Mouse (Mus musculus) small intestine, adult 2 months (tissue): ENCODE data around the gene Opn1mw. TPM values are rescaled to one million over a fixed set of nuclear protein-coding genes. Genes with fewer than 3 reads are reported as not detected.
"Not testable (repeated sequence)": the region's sequence is repeated elsewhere in the genome, so short reads cannot be mapped to it uniquely, and the experiment has no call there.

ENCODE experiments used
- H3K27ac ChIP-seq: fragments of 200-500 bp; 2 replicates; pipeline ENCODE4 v1.5.1; 2012; ENCODE audit warnings: low read depth, low read length, control low read depth, inconsistent platforms; ENCODE audit not compliant: insufficient read depth
- H3K27me3 ChIP-seq: fragments of 200-500 bp; 2 replicates; pipeline ENCODE4 v1.6.1; 2012; ENCODE audit warnings: mild to moderate bottlenecking, moderate library complexity, low read length, inconsistent platforms; ENCODE audit not compliant: control insufficient read depth, insufficient read depth
- H3K36me3 ChIP-seq: fragments of 200-500 bp; 2 replicates; pipeline ENCODE4 v1.6.1; 2012; ENCODE audit warnings: mild to moderate bottlenecking, low read length, control low read depth, inconsistent platforms; ENCODE audit not compliant: control insufficient read depth, insufficient read depth
- H3K4me1 ChIP-seq: fragments of 200-500 bp; 2 replicates; pipeline ENCODE4 v1.6.1; 2012; ENCODE audit warnings: low read length, inconsistent platforms, mixed read lengths; ENCODE audit not compliant: control insufficient read depth, insufficient read depth, insufficient read length
- H3K4me3 ChIP-seq: fragments of 200-500 bp; 2 replicates; pipeline ENCODE4 v1.5.1; 2012; ENCODE audit warnings: low read depth, mild to moderate bottlenecking, control low read depth, inconsistent platforms, low read length, moderate library complexity
- CTCF ChIP-seq: fragments of 200-500 bp; IDR thresholded peaks from 2 replicates; pipeline ENCODE4 v1.5.1; 2012; ENCODE audit warnings: low read depth, mild to moderate bottlenecking, control low read depth, inconsistent platforms, low read length, moderate library complexity, mixed read lengths; ENCODE audit not compliant: insufficient replicate concordance, insufficient read length; ENCODE audit errors: extremely low read depth
- POLR2A ChIP-seq: fragments of 200-500 bp; IDR thresholded peaks from 2 replicates; pipeline ENCODE4 v1.6.1; 2012; ENCODE audit warnings: low read depth, mild to moderate bottlenecking, control low read depth, inconsistent platforms, low read length, moderate library complexity
- WGBS: fragments of 180-500 bp; shearing (Covaris S2); methylation state at CpG from one replicate; pipeline ENCODE4 v1.1.7; 2018; 5-methylcytosine and 5-hydroxymethylcytosine counted together
- polyA plus RNA-seq: library from polyadenylated mRNA; depleted of rRNA; stranded (reverse); fragments of >200 nt; gene quantifications from 2 replicates; pipeline ENCODE4 v1.2.3, GENCODE M21; 2012; rRNA removed

Opn1mw gene
- polyA plus RNA-seq, 1 experiment: not detected

- no peaks in the 10 kb centered on the region for H3K27me3 ChIP-seq
- no peak for TF ChIP-seq POLR2A
- no peak for TF ChIP-seq CTCF
- no peaks in the 10 kb centered on the region for H3K4me1 ChIP-seq
- WGBS: 12% methylated on average over 3 of the region's 3 CpGs
- no peak overlapping the region for H3K27ac ChIP-seq
- no peak overlapping the region for H3K4me3 ChIP-seq
- H3K36me3 ChIP-seq: no peaks in the 10 kb centered on the region
Measured at GRCm38 (mm10) chrX:74108747-74109146, 18.5 kb upstream of the Opn1mw start.

- H3K4me1 ChIP-seq: no peaks in the 10 kb centered on the region
- no peak overlapping the region for H3K4me3 ChIP-seq
- no peak overlapping the region for H3K27ac ChIP-seq
- H3K36me3 ChIP-seq: no peaks in the 10 kb centered on the region
- TF ChIP-seq POLR2A: no peak
- TF ChIP-seq CTCF: no peak
- H3K27me3 ChIP-seq: no peaks in the 10 kb centered on the region
Measured at GRCm38 (mm10) chrX:74114036-74114435, 13.2 kb upstream of the Opn1mw start.

GRCm38 (mm10) chrX:74115511-74115910 is 11.8 kb upstream of the Opn1mw start:
- Histone ChIP-seq H3K27me3 (no peaks in the 10 kb centered on the region), H3K27ac (no peak overlapping the region), H3K4me3 (peak overlapping the region; percentile 41), H3K4me1 (no peaks in the 10 kb centered on the region), H3K36me3 (no peaks in the 10 kb centered on the region)
- TF ChIP-seq POLR2A: no peak
- TF ChIP-seq CTCF: peak; percentile 65; the same call in 1 of the 2 replicates
- 8% methylated on average over 10 of the region's 10 CpGs for WGBS

GRCm38 (mm10) chrX:74124975-74125374 is 2.3 kb upstream of the Opn1mw start:
- no peak overlapping the region for H3K4me3 ChIP-seq
- H3K27ac ChIP-seq: no peak overlapping the region
- no peaks in the 10 kb centered on the region for H3K4me1 ChIP-seq
- no peaks in the 10 kb centered on the region for H3K27me3 ChIP-seq
- TF ChIP-seq CTCF: no peak
- TF ChIP-seq POLR2A: no peak
- WGBS: 59% methylated on average over 2 of the region's 2 CpGs
- no peaks in the 10 kb centered on the region for H3K36me3 ChIP-seq

- H3K4me3 ChIP-seq, H3K27me3 ChIP-seq, H3K4me1 ChIP-seq, H3K36me3 ChIP-seq, H3K27ac ChIP-seq: not testable (repeated sequence)
- WGBS: 47% methylated on average over 1 of the region's 1 CpGs
Measured at GRCm38 (mm10) chrX:74135263-74135662, 8.0 kb downstream of the Opn1mw start, which contains the start of gene Mecp2. Gene Mecp2 (minus strand): TSS chrX:74135363.

GRCm38 (mm10) chrX:74167738-74168137 is 40.5 kb downstream of the Opn1mw start, which contains the start of gene Tex28:
Gene Tex28 (minus strand): TSS chrX:74167838.
- no peak for TF ChIP-seq POLR2A
- TF ChIP-seq CTCF: no peak
- Histone ChIP-seq H3K4me1 (no peaks in the 10 kb centered on the region), H3K27me3 (no peaks in the 10 kb centered on the region), H3K4me3 (no peak within 1 kb of the TSS), H3K27ac (no peak within 1 kb of the TSS), H3K36me3 (no peaks in the 10 kb centered on the region)
- WGBS: 97% methylated on average over 1 of the region's 1 CpGs

GRCm38 (mm10) chrX:74176959-74177358 is 49.7 kb downstream of the Opn1mw start, which contains the start of gene Tktl1:
Gene Tktl1 (plus strand): TSS chrX:74177259.
- WGBS: 90% methylated on average over 17 of the region's 17 CpGs
- no peak within 1 kb of the TSS for H3K27ac ChIP-seq
- no peaks in the 10 kb centered on the region for H3K36me3 ChIP-seq
- TF ChIP-seq CTCF: no peak
- TF ChIP-seq POLR2A: no peak
- H3K4me3 ChIP-seq: no peak within 1 kb of the TSS
- no peaks in the 10 kb centered on the region for H3K4me1 ChIP-seq
- H3K27me3 ChIP-seq: no peaks in the 10 kb centered on the region

Other genes starting within 250 kb of the Opn1mw start
- gene Avpr2, start 235.4 kb upstream of the Opn1mw start, polyA plus RNA-seq: 0.09 TPM in 1 of 2 replicates, not detected in the other
- gene L1cam, start 231.4 kb upstream of the Opn1mw start, polyA plus RNA-seq: 7.9 and 20.8 TPM in 2 replicates
- gene Arhgap4, start 205.6 kb upstream of the Opn1mw start, polyA plus RNA-seq: 16.7 and 22.9 TPM in 2 replicates
- gene Naa10, start 205.5 kb upstream of the Opn1mw start, polyA plus RNA-seq: 33.3 and 50.5 TPM in 2 replicates
- 2.4 and 4.2 TPM in 2 replicates for gene Renbp, start 196.6 kb upstream of the Opn1mw start, polyA plus RNA-seq
- 38.2 and 53.4 TPM in 2 replicates for gene Hcfc1, start 161.1 kb upstream of the Opn1mw start, polyA plus RNA-seq
- 85.9 and 96.8 TPM in 2 replicates for gene Irak1, start 103.5 kb upstream of the Opn1mw start, polyA plus RNA-seq
- gene Mecp2, start 7.9 kb downstream of the Opn1mw start, polyA plus RNA-seq: 1.3 and 3.0 TPM in 2 replicates
- gene Tex28, start 40.4 kb downstream of the Opn1mw start, polyA plus RNA-seq: not detected in 2 replicates
- gene Tktl1, start 49.8 kb downstream of the Opn1mw start, polyA plus RNA-seq: not detected in 2 replicates
- gene Flna, start 122.4 kb downstream of the Opn1mw start, polyA plus RNA-seq: 270 and 280 TPM in 2 replicates
- 25.5 and 37.3 TPM in 2 replicates for gene Emd, start 127.2 kb downstream of the Opn1mw start, polyA plus RNA-seq
- 750 and 1,062 TPM in 2 replicates for gene Rpl10, start 143.3 kb downstream of the Opn1mw start, polyA plus RNA-seq
- 65.7 and 80.7 TPM in 2 replicates for gene Taz, start 154.4 kb downstream of the Opn1mw start, polyA plus RNA-seq
- gene Dnase1l1, start 154.9 kb downstream of the Opn1mw start, polyA plus RNA-seq: 13.0 and 13.9 TPM in 2 replicates
- 119 and 169 TPM in 2 replicates for gene Atp6ap1, start 169.6 kb downstream of the Opn1mw start, polyA plus RNA-seq
- gene Gdi1, start 177.5 kb downstream of the Opn1mw start, polyA plus RNA-seq: 61.7 and 88.3 TPM in 2 replicates
- 6.4 and 10.4 TPM in 2 replicates for gene Fam50a, start 185.6 kb downstream of the Opn1mw start, polyA plus RNA-seq
- 3.1 and 4.4 TPM in 2 replicates for gene Plxna3, start 201.6 kb downstream of the Opn1mw start, polyA plus RNA-seq
- gene Lage3, start 226.2 kb downstream of the Opn1mw start, polyA plus RNA-seq: 16.9 and 17.1 TPM in 2 replicates
- gene Ubl4a, start 245.8 kb downstream of the Opn1mw start, polyA plus RNA-seq: 24.0 and 33.4 TPM in 2 replicates
- gene Slc10a3, start 245.9 kb downstream of the Opn1mw start, polyA plus RNA-seq: 9.1 and 20.9 TPM in 2 replicates